Mouse (Mus musculus) myocyte (in vitro differentiated cells): ENCODE data around the gene Vmn1r13. TPM values are rescaled to one million over a fixed set of nuclear protein-coding genes. Genes with fewer than 3 reads are reported as not detected.

Source experiments
- H3K27me3 ChIP-seq: one replicate; pipeline ENCODE4 v1.6.1; 2011; ENCODE audit not compliant: control insufficient read depth, insufficient read depth, insufficient read length
- H3K36me3 ChIP-seq: one replicate; pipeline ENCODE4 v1.6.1; 2011; ENCODE audit not compliant: control insufficient read depth, insufficient read depth
- H3K4me2 ChIP-seq: one replicate; pipeline ENCODE4 v1.6.1; 2011; ENCODE audit warnings: low read depth, control low read depth
- H3K4me3 ChIP-seq: one replicate; pipeline ENCODE4 v1.5.1; 2011; ENCODE audit warnings: mild to moderate bottlenecking, control low read depth, moderate library complexity
- H3K79me2 ChIP-seq: one replicate; pipeline ENCODE4 v1.6.1; 2011; ENCODE audit not compliant: control insufficient read depth, insufficient read depth
- H3ac ChIP-seq: one replicate; pipeline ENCODE4 v1.6.1; 2011; ENCODE audit not compliant: control insufficient read depth, insufficient read length
- E2F4 ChIP-seq: IDR thresholded peaks from one replicate; pipeline ENCODE4 v1.6.1; 2011; ENCODE audit warnings: mild to moderate bottlenecking, control low read depth, moderate library complexity; ENCODE audit not compliant: insufficient read depth
- MAX ChIP-seq: IDR thresholded peaks from one replicate; pipeline ENCODE4 v1.6.1; 2011; ENCODE audit warnings: low read depth, mild to moderate bottlenecking, control low read depth
- POLR2A ChIP-seq: IDR thresholded peaks from one replicate; pipeline ENCODE4 v1.6.1; 2011; ENCODE audit warnings: low read depth, mild to moderate bottlenecking, control low read depth, moderate library complexity; ENCODE audit not compliant: insufficient read length
- REST ChIP-seq: IDR thresholded peaks from one replicate; pipeline ENCODE4 v1.6.1; 2011; ENCODE audit warnings: mild to moderate bottlenecking, control low read depth, moderate library complexity; ENCODE audit not compliant: insufficient read depth, insufficient read length
- TCF3 ChIP-seq: IDR thresholded peaks from one replicate; pipeline ENCODE4 v1.6.1; 2011; ENCODE audit warnings: low read depth, control low read depth; ENCODE audit not compliant: insufficient read length
- USF1 ChIP-seq: IDR thresholded peaks from one replicate; pipeline ENCODE4 v1.6.1; 2011; ENCODE audit warnings: low read depth, mild to moderate bottlenecking, control low read depth, moderate library complexity
- polyA plus RNA-seq: library from polyadenylated mRNA; unstranded; fragments of >200 nt; fragmentation: generic; extraction: Trizol; gene quantifications from one replicate; pipeline ENCODE4 v1.2.1, GENCODE M21; 2012; ENCODE audit warnings: missing spikeins

Gene Vmn1r13
- polyA plus RNA-seq, 1 experiment: not detected

- Histone ChIP-seq H3K36me3 (no peaks in the 10 kb centered on the region), H3K4me2 (no peak overlapping the region), H3K4me3 (no peak overlapping the region), H3K27me3 (no peaks in the 10 kb centered on the region), H3ac (no peak overlapping the region), H3K79me2 (no peaks in the 10 kb centered on the region)
- TF ChIP-seq POLR2A: no peak
- TF ChIP-seq TCF3: no peak
- TF ChIP-seq MAX: no peak
- no peak for TF ChIP-seq USF1
- TF ChIP-seq REST: no peak
- TF ChIP-seq E2F4: no peak
Measured at GRCm38 (mm10) chr6:57260990-57261389, 57.9 kb downstream of the Vmn1r13 start.

Other genes with a start within 250 kb of the Vmn1r13 start
- not detected for gene Vmn1r5, start 233.0 kb upstream of the Vmn1r13 start, polyA plus RNA-seq
- not detected for gene Vmn1r6, start 206.0 kb upstream of the Vmn1r13 start, polyA plus RNA-seq
- not detected for gene Vmn1r7, start 178.0 kb upstream of the Vmn1r13 start, polyA plus RNA-seq
- not detected for gene Vmn1r8, start 171.0 kb upstream of the Vmn1r13 start, polyA plus RNA-seq
- gene Vmn1r9, start 136.5 kb upstream of the Vmn1r13 start, polyA plus RNA-seq: not detected
- gene Vmn1r10, start 93.8 kb upstream of the Vmn1r13 start, polyA plus RNA-seq: not detected
- not detected for gene Vmn1r11, start 69.8 kb upstream of the Vmn1r13 start, polyA plus RNA-seq
- not detected for gene Vmn1r12, start 46.4 kb upstream of the Vmn1r13 start, polyA plus RNA-seq
- gene Vmn1r14, start 28.4 kb downstream of the Vmn1r13 start, polyA plus RNA-seq: not detected
- not detected for gene Vmn1r15, start 54.7 kb downstream of the Vmn1r13 start, polyA plus RNA-seq
- not detected for gene Vmn1r16, start 126.2 kb downstream of the Vmn1r13 start, polyA plus RNA-seq
- not detected for gene Vmn1r17, start 160.4 kb downstream of the Vmn1r13 start, polyA plus RNA-seq
- not detected for gene Vmn1r18, start 192.5 kb downstream of the Vmn1r13 start, polyA plus RNA-seq
- gene Vmn1r19, start 200.5 kb downstream of the Vmn1r13 start, polyA plus RNA-seq: not detected
- not detected for gene Vmn1r20, start 225.6 kb downstream of the Vmn1r13 start, polyA plus RNA-seq